Mouse (Mus musculus) cerebellum, postnatal 10 days (tissue): Measurements from ENCODE around the gene Fndc3b.

ENCODE experiments used
- DNase-seq, 2 experiments: peaks; one replicate each; pipeline ENCODE4 v3.0.0; 2021; ENCODE audit warnings: mixed read lengths in 2 of 2

Gene Fndc3b

GRCm38 (mm10) chr3:27708581-27708980 lies 2.5 kb downstream of the Fndc3b start:
- DNase-seq, result peak in 1 of 2 experiments; percentile 18

DNA sequence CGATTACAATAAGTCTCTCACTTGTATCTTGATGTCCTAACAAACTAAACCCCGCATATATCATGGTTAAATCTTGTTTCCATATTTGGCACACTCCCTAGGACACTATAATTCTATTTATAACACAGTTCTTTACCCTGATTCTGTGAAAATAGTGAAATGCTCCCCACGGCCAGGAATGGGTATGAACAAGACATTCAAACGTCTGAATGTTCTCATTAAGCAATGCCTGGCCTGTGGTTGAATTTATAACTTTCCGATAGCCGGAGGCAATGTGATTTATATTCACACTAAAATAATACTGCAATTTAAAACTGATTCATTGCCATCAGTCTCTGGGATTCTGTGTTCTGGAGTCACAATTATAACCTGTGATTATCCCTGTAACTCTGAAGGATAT lies 5.3 kb downstream of the Fndc3b start:
- DNase-seq, result no peak

GRCm38 (mm10) chr3:27705056-27705455 lies 6.1 kb downstream of the Fndc3b start:
- no peak for DNase-seq

- DNase-seq, result no peak
Observed at GRCm38 (mm10) chr3:27704641-27705040, 6.5 kb downstream of the Fndc3b start.

DNA sequence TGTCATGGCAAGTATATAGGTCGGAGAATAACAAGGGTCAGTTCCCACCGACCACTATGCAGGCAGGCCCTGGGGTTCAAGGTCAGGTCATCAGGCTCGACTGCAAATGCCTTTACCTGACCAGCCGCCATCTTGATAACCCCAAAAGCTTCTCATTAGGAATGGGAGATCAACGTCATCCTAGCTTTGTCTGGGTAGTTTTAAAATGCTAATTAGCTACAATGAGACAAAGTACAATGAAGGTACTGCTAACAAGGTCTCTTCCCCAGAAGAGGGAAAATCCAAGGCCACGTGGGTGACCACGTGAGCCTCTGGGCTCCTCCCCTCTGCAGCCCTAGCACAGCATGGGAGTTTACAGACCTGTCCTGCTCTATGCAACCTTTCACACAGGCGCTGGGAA lies 7.6 kb downstream of the Fndc3b start:
- no peak for DNase-seq

DNA sequence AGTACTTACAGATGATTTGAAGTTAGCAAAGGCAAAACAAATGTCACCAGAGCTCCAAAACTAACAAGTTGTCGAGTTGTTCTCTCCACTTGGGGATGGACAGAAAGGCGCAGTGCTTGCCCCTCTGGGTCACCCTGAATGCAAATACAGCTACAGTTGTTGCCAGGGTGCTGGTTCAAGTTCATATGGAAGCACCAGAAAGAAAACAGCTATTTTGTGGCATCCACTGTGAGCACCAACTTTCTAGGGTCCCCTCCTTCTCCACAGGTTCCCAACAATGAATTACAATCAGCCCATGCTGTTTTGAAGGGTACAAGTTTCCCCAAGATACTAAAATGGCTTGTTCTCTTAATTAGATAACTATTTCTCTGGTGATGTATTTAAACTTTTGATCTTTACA lies 8.0 kb downstream of the Fndc3b start:
- no peak for DNase-seq

DNA sequence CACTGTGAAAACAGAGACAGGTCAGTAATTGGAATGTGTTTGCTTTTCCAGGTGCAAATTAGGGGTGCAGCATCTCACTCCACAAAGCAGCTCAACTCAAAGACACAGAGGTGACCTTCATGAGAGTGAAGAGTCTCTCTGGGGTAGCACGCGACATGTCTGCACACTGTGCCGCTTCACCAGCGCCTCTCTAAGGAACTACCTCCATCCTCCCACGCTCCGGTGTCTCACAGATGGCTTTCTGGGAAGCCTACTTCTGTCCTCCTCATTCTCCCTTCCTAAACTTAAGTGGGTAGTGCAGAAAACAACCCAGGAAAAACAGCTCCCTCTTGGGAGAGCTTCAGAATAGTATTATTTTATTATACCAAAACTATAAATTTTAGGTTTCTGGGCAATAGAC lies 12.4 kb downstream of the Fndc3b start:
- DNase-seq, result no peak

DNA sequence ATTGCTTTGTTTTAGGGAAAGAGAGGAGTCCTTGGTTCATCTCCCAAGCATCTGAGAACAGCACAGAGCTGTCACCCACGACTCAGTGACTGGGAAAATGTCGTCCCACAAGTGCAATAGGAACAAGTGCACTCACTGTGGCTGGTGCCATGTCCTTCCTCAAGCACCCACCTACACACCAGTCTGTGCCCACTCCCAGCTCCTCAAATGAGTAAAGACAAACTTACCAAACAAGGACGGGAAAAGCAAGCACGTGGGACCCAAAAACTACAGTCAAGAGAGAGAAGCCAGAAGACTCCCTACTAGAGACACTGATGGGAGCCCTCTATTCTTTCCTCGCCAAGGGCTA lies 14.7 kb downstream of the Fndc3b start:
- no peak for DNase-seq

- no peak for DNase-seq
Observed at GRCm38 (mm10) chr3:27695612-27696448, 15.3 kb downstream of the Fndc3b start.

GRCm38 (mm10) chr3:27694586-27694985 lies 16.5 kb downstream of the Fndc3b start:
- no peak for DNase-seq

- DNase-seq, result no peak
Observed at GRCm38 (mm10) chr3:27694111-27694510, 17.0 kb downstream of the Fndc3b start.

- no peak for DNase-seq
Observed at GRCm38 (mm10) chr3:27691486-27692160, 19.5 kb downstream of the Fndc3b start.

DNA sequence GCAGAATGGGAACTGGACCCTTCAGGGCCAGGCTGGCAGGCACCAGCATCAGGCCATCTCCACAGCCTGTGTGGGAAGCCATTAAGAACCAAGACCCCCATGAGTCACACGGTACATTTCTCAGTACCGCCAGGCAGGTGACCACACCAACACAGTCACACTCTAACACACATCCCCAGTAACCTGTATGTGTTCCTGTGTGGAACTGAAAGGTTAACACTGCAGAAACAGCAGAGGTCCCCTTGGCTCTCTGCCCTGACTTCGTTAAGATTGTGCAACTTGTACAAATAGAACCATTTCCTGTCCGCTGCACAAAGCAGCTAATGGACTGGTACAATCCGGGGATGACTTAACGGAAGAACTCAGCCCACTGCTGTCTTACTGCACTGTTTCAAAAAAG lies 21.1 kb downstream of the Fndc3b start:
- peak; percentile 69 to 73 for DNase-seq

- peak; percentile 97 for DNase-seq
Observed at GRCm38 (mm10) chr3:27689149-27689865, 21.8 kb downstream of the Fndc3b start.

GRCm38 (mm10) chr3:27686732-27687491 lies 24.2 kb downstream of the Fndc3b start:
- peak; percentile 35 to 48 for DNase-seq

GRCm38 (mm10) chr3:27685650-27686208 lies 25.4 kb downstream of the Fndc3b start:
- DNase-seq, result no peak

- DNase-seq, result no peak
Observed at GRCm38 (mm10) chr3:27685134-27685533, 26.0 kb downstream of the Fndc3b start.

DNA sequence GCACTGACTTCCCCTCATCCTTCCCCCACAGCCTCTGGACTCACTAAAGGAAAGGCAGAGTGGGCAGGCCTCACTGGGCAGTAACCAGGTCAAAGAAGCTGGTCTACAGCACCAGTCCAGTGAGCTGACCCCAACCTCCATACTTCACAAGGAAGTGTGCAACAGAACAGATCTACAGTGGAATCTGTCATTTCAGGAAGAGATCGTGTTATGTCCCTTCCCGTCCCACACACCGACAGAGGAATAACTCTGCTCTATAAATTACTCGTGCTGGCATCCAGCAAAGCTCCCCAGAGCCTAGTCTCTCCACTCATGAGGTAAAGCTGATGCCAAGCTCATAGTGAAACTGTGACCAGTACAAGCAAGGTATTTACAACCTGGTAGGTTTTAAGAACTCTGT lies 27.7 kb downstream of the Fndc3b start:
- no peak for DNase-seq

- DNase-seq, result peak in 1 of 2 experiments; percentile 29
Observed at GRCm38 (mm10) chr3:27677574-27677973, 33.5 kb downstream of the Fndc3b start.

DNA sequence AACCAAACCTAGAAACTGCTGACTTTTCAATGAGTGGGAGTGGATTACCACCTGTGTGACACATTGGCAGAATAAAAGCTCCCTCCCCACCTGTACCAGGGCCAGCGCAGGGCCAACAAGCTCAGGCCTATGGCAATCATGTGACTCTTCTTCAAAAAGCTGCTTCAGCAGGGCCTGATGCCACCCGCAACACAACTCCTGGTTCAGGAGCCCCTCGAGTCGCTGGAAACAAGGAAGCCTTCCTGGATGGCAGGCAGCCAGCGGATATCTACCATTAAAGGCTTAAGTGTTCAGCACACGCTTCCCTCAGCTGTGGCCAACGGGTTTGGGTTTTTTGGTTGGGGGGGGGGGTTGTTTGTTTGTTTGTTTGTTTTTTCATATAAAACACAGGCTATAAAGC lies 37.4 kb downstream of the Fndc3b start:
- peak; percentile 38 to 41 for DNase-seq

GRCm38 (mm10) chr3:27670416-27670815 lies 40.7 kb downstream of the Fndc3b start:
- DNase-seq, result no peak

- DNase-seq, result no peak
Observed at GRCm38 (mm10) chr3:27667280-27667679, 43.8 kb downstream of the Fndc3b start.

DNA sequence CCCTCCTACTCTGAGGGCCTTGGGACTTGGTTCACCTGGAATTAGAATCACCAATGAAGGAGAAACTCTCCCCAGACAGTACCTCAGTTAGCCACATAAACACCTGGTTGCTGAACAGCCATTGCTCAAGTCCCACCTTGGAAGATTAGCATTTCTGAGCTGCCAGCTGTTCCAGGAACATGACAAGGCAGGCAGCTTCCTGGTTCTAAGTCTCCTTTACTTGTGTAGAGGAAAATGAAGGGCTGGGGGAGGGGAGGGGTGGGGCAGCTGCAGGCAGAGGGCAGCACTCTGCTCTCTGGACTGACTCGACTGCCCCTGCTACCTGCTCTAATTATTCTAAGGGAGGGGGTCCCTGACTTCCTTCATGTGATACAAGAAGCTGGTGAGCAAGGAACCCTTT lies 45.8 kb downstream of the Fndc3b start:
- DNase-seq, result no peak
